Mouse (Mus musculus) neutrophil, adult 65 days (primary cell): ENCODE results near the gene Cd300ld2. TPM values are rescaled to one million over a fixed set of nuclear protein-coding genes. Genes with fewer than 3 reads are reported as not detected.

Experiments used
- total RNA-seq: library from RNA; stranded (reverse); gene quantifications from 2 replicates; pipeline ENCODE4 v1.2.4, GENCODE M21; 2023

Gene Cd300ld2
- total RNA-seq: not detected in 2 replicates

GRCm38 (mm10) chr11:115016093-115016492 is at the start of gene Cd300ld2:
Gene Cd300ld2 (minus strand): TSS chr11:115016193.

GRCm38 (mm10) chr11:115062077-115062476 is 46.1 kb upstream of the Cd300ld2 start, which contains the start of gene Cd300e:
Gene Cd300e (minus strand): TSS chr11:115062177.

DNA sequence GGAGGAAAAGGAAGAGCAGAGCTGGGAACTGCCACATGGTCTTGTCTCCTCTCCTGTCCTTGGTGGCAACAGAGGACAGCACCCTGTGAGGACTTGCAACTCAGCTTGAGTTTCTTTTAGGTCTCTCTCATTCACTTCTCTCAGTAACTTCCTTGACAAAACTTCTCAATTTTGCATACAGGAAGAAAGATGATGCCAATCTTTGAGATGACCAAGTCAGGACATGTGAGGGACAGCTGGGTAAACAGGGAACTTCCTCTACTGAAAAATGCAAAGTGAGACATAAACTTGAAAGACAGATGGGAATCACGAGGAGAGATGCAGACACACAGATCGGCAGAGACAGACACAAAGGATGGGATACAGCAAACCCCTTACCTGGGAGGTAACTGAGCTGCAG is 32.3 kb upstream of the Cd300ld2 start, which contains the start of gene Cd300ld3:
Cd300ld3 (minus strand) TSS at position 151 of the 400 bp plus-strand sequence.

DNA sequence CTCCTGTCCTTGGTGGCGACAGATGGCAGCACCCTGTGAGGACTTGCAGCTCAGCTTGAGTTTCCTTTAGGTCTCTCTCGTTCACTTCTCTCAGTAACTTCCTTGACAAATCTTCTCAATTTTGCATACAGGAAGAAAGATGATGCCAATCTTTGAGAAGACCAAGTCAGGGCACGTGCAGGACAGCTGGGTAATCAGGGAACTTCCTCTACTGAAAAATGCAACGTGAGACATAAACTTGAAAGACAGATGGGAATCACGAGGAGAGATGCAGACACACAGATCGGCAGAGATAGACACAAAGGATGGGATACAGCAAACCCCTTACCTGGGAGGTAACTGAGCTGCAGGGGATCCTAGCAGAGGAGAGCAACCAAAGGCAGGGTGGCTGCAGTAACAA is 21.7 kb upstream of the Cd300ld2 start, which contains the start of gene Cd300ld5:
Cd300ld5 (minus strand) TSS at position 101 of the 400 bp plus-strand sequence.

GRCm38 (mm10) chr11:115026912-115027311 is 10.9 kb upstream of the Cd300ld2 start, which contains the start of gene Cd300ld4:
Gene Cd300ld4 (minus strand): TSS chr11:115027012.

GRCm38 (mm10) chr11:115001474-115002040 is 14.4 kb downstream of the Cd300ld2 start, which contains the start of gene Cd300c2:
Gene Cd300c2 (minus strand): TSS chr11:115001880.

DNA sequence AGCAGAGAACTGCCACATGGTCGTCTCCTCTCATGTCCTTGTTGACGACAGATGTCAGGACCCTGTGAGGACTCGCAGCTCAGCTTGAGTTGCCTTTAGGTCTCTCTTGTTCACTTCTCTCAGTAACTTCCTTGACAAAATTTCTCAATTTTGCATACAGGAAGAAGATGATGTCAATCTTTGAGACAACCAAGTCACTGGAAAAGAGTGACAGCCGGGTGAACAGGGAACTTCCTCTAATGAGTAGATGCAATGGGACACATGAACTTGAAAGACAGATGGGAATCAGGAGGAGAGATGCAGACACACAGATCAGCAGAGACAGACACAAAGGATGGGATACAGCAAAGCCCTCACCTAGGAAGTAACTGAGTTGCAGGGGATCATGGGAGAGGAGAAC is 26.2 kb downstream of the Cd300ld2 start, which contains the start of gene Cd300ld:
Cd300ld (minus strand) TSS at position 130 of the 400 bp plus-strand sequence.

GRCm38 (mm10) chr11:114968752-114969207 is 47.2 kb downstream of the Cd300ld2 start, which contains the start of gene Cd300c:
Gene Cd300c (minus strand): TSS chr11:114969157.

Other genes starting within 250 kb of the Cd300ld2 start
- not detected in 2 replicates for gene Btbd17, start 220.2 kb downstream of the Cd300ld2 start, total RNA-seq
- not detected in 2 replicates for gene Gpr142, start 217.3 kb downstream of the Cd300ld2 start, total RNA-seq
- gene Gprc5c, start 165.0 kb downstream of the Cd300ld2 start, total RNA-seq: 5.0 and 7.0 TPM in 2 replicates
- gene Cd300a, start 126.2 kb downstream of the Cd300ld2 start, total RNA-seq: 61.7 and 68.2 TPM in 2 replicates
- gene Cd300lb, start 81.8 kb downstream of the Cd300ld2 start, total RNA-seq: 114 and 127 TPM in 2 replicates
- 0.66 TPM in 1 of 2 replicates, not detected in the other for gene Cd300c, start 47.0 kb downstream of the Cd300ld2 start, total RNA-seq
- gene Cd300ld, start 26.3 kb downstream of the Cd300ld2 start, total RNA-seq: 104 and 111 TPM in 2 replicates
- 61.3 and 64.0 TPM in 2 replicates for gene Cd300c2, start 14.3 kb downstream of the Cd300ld2 start, total RNA-seq
- gene Cd300ld4, start 10.8 kb upstream of the Cd300ld2 start, total RNA-seq: not detected in 2 replicates
- 6.3 and 17.1 TPM in 2 replicates for gene Cd300ld5, start 21.6 kb upstream of the Cd300ld2 start, total RNA-seq
- 6.4 and 10.6 TPM in 2 replicates for gene Cd300ld3, start 32.2 kb upstream of the Cd300ld2 start, total RNA-seq
- gene Cd300e, start 46.0 kb upstream of the Cd300ld2 start, total RNA-seq: 0.36 and 0.66 TPM in 2 replicates
- gene Rab37, start 75.2 kb upstream of the Cd300ld2 start, total RNA-seq: 11.4 and 12.3 TPM in 2 replicates
- 194 and 231 TPM in 2 replicates for gene Cd300lf, start 117.8 kb upstream of the Cd300ld2 start, total RNA-seq
- gene Slc9a3r1, start 147.1 kb upstream of the Cd300ld2 start, total RNA-seq: 170 and 194 TPM in 2 replicates
- gene Tmem104, start 171.3 kb upstream of the Cd300ld2 start, total RNA-seq: 40.2 and 61.4 TPM in 2 replicates
- 18.7 and 19.1 TPM in 2 replicates for gene Nat9, start 171.7 kb upstream of the Cd300ld2 start, total RNA-seq